Mouse (Mus musculus): Measurements from ENCODE around the gene Kazald1. TPM values are rescaled to one million over a fixed set of nuclear protein-coding genes. Genes with fewer than 3 reads are reported as not detected.

Kazald1 gene
- polyA plus RNA-seq (2015; fragmentation: Nextera tagmentation; extraction: Ambion mirVana) = 10.8 and 11.4 TPM in 2 replicates

DNA sequence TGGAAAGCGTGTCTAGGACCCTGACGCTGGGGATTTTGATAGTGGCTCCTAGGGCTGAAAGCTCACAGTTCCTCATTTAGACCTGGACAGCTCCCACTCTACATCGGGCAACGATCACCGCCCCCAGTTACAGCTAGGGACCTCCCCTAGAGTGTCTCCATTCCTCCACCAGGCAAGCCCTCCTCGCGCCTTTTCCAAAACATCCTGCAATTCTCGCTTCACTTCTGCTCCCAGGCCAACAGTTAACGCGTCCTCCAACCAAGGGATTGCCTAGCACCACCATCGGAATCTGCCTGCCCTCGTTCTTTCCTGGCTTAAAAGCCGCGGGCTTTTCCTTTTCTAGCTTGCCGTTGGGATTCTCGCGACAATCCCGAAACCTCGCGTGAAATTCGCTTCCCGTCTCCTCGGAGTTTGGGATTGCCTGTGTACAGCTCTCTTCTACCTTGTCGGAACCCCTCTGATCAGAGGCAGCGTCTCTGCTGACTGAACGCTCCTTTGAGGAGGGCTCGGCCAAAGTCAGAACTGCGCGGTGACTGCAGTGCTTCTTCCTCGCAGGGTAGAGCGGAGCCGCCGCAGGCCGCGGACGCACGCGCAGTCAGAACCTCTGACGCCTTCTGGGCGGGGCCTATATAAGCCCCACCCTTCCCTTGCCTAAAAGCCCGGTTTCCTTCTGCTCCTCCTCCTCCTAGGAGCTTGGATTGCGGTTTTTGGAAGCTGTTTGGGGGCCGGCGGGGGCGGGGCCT lies at the start of gene Kazald1:
Gene Kazald1 (plus strand): TSS at position 662 of the 743 bp plus-strand sequence.

DNA sequence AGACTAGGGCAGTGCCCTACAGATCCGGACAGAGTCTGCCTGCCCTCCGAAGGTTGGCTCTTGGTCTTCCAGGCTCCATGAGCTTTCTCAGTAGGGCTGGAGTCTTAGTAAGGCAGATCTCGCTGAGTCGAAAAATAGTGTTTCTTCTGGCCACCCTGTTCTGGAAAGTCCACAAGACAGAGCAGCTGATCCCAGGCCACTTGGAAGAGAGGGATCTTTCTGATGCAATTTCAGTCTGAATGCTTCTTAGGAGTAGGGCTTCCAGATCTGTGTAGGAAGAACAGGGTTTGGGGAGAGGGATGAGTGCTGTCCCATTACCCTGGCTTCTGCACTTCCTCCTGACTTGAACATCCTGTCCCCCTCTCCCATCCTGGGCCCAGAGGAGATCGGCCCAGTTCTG lies 29.4 kb upstream of the Kazald1 start, which contains the start of gene Pdzd7:
Gene Pdzd7 (minus strand): TSS at position 67 of the 400 bp plus-strand sequence.

DNA sequence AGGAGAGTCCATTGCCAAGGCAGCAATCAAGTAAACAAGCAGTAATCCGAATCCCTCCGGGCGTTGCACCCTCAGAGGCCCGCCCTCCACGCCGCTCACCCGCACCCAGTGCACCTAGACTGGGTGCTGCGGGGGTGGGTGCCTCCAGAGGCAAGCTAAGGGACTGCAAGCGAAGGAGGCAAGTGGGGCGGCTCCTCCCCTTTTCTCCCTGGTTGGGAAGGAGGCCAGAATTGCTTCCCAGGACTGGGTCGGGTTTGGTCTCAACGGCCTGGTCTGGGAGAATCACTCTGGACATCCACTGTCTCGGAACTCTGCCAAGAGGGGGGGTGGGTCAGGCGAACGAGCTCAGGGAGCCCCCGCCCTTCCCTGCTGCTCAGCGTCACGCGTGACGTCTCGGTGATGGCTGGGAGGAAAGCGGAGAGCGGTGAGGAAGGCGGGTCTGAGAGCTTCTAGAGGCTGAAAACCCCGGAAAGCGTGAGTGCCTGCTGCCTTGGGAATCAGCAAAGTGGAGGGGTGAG lies 27.6 kb upstream of the Kazald1 start, which contains the start of gene Sfxn3:
Gene Sfxn3 (plus strand): TSS at position 87 of the 518 bp plus-strand sequence.

Other genes starting within 250 kb of the Kazald1 start
- 14.2 and 15.9 TPM in 2 replicates for gene Slf2, start 144.1 kb upstream of the Kazald1 start, polyA plus RNA-seq (2015; fragmentation: Nextera tagmentation; extraction: Ambion mirVana)
- 0.79 and 1.2 TPM in 2 replicates for gene Sema4g, start 86.1 kb upstream of the Kazald1 start, polyA plus RNA-seq (2015; fragmentation: Nextera tagmentation; extraction: Ambion mirVana)
- 7.5 and 7.7 TPM in 2 replicates for gene Twnk, start 69.6 kb upstream of the Kazald1 start, polyA plus RNA-seq (2015; fragmentation: Nextera tagmentation; extraction: Ambion mirVana)
- gene Mrpl43, start 68.8 kb upstream of the Kazald1 start, polyA plus RNA-seq (2015; fragmentation: Nextera tagmentation; extraction: Ambion mirVana) = 54.7 and 55.8 TPM in 2 replicates
- 49.2 and 50.8 TPM in 2 replicates for gene Lzts2, start 60.8 kb upstream of the Kazald1 start, polyA plus RNA-seq (2015; fragmentation: Nextera tagmentation; extraction: Ambion mirVana)
- 0.19 and 0.25 TPM in 2 replicates for gene Pdzd7, start 29.5 kb upstream of the Kazald1 start, polyA plus RNA-seq (2015; fragmentation: Nextera tagmentation; extraction: Ambion mirVana)
- 50.3 and 53.7 TPM in 2 replicates for gene Sfxn3, start 27.7 kb upstream of the Kazald1 start, polyA plus RNA-seq (2015; fragmentation: Nextera tagmentation; extraction: Ambion mirVana)
- not detected in 2 replicates for gene Tlx1, start 75.4 kb downstream of the Kazald1 start, polyA plus RNA-seq (2015; fragmentation: Nextera tagmentation; extraction: Ambion mirVana)
- 0.05 TPM in 1 of 2 replicates, not detected in the other for gene Lbx1, start 160.6 kb downstream of the Kazald1 start, polyA plus RNA-seq (2015; fragmentation: Nextera tagmentation; extraction: Ambion mirVana)

Data from urinary bladder, postnatal 0 days (tissue).